Mouse (Mus musculus) neural tube, embryonic 12.5 days (tissue): ENCODE measurements around the gene Rnf34. TPM values are rescaled to one million over a fixed set of nuclear protein-coding genes. Genes with fewer than 3 reads are reported as not detected.

Source experiments
- ATAC-seq: fragments of 200-750 bp; cut with Nextera tagmentation; 2 replicates; pipeline ENCODE4 v1.8.0; 2017; ENCODE audit warnings: low read depth, mild to moderate bottlenecking, moderate TSS enrichment, moderate library complexity; ENCODE audit not compliant: low FRiP score
- H3K27ac ChIP-seq: fragments of 300-500 bp; sonication (generic); 2 replicates; pipeline ENCODE4 v1.5.1; 2016
- H3K27me3 ChIP-seq: fragments of 300-500 bp; sonication (generic); replicated peaks from 2 replicates; pipeline ENCODE4 v1.6.1; 2016; ENCODE audit warnings: mild to moderate bottlenecking
- H3K36me3 ChIP-seq: fragments of 300-500 bp; sonication (generic); 2 replicates; pipeline ENCODE4 v1.6.1; 2016; ENCODE audit warnings: mild to moderate bottlenecking
- H3K4me1 ChIP-seq: fragments of 300-500 bp; sonication (generic); 2 replicates; pipeline ENCODE4 v1.6.1; 2016
- H3K4me2 ChIP-seq: fragments of 300-500 bp; sonication (generic); replicated peaks from 2 replicates; pipeline ENCODE4 v1.6.1; 2016; ENCODE audit warnings: mild to moderate bottlenecking
- H3K4me3 ChIP-seq: fragments of 300-500 bp; sonication (generic); 2 replicates; pipeline ENCODE4 v1.5.1; 2016
- H3K9ac ChIP-seq: fragments of 300-500 bp; sonication (generic); 2 replicates; pipeline ENCODE4 v1.6.1; 2016; ENCODE audit warnings: mild to moderate bottlenecking
- H3K9me3 ChIP-seq: fragments of 300-500 bp; sonication (generic); 2 replicates; pipeline ENCODE4 v1.6.1; 2016; ENCODE audit warnings: mild to moderate bottlenecking
- WGBS: fragments of 180-500 bp; shearing (Covaris S2); methylation state at CpG from one replicate; pipeline ENCODE4 v1.1.7; 2016; 5-methylcytosine and 5-hydroxymethylcytosine counted together
- polyA plus RNA-seq: library from polyadenylated mRNA; unstranded; fragments of >200 nt; fragmentation: Nextera tagmentation; extraction: Ambion mirVana; gene quantifications from 2 replicates; pipeline ENCODE4 v1.2.1, GENCODE M21; 2016

The Rnf34 gene
- polyA plus RNA-seq, 1 experiment from 2014 or later = 52.8 TPM

DNA sequence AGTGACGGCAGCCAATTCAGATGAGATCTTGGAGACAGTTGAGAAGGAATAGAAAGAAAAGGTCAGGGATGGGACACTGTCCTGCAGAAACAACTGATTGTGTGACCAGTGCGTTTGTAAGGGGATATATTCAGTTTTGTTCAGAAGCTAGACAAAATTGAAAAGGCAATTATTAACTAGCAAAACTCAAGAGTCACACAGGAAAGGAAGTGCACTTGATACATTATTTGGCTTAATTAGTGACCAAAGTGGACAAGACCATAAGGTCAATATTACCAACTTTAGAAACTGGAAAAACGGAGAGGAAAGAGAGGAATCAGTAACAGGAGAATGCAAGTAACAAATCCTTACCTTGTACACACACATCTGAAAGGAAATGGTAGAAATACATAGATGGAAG, 26.8 kb downstream of the Rnf34 start:
- no peaks in the 10 kb centered on the region for H3K9me3 ChIP-seq
- no peak overlapping the region for H3K27ac ChIP-seq
- H3K4me2 ChIP-seq = no peak overlapping the region
- no peak overlapping the region for H3K9ac ChIP-seq
- H3K36me3 ChIP-seq = peaks cover 68% of the 10 kb centered on the region
- no peak overlapping the region for H3K4me3 ChIP-seq
- H3K4me1 ChIP-seq = no peaks in the 10 kb centered on the region
- WGBS = 75% methylated on average over 3 of the region's 3 CpGs
- ATAC-seq = no peak
- no peaks in the 10 kb centered on the region for H3K27me3 ChIP-seq

DNA sequence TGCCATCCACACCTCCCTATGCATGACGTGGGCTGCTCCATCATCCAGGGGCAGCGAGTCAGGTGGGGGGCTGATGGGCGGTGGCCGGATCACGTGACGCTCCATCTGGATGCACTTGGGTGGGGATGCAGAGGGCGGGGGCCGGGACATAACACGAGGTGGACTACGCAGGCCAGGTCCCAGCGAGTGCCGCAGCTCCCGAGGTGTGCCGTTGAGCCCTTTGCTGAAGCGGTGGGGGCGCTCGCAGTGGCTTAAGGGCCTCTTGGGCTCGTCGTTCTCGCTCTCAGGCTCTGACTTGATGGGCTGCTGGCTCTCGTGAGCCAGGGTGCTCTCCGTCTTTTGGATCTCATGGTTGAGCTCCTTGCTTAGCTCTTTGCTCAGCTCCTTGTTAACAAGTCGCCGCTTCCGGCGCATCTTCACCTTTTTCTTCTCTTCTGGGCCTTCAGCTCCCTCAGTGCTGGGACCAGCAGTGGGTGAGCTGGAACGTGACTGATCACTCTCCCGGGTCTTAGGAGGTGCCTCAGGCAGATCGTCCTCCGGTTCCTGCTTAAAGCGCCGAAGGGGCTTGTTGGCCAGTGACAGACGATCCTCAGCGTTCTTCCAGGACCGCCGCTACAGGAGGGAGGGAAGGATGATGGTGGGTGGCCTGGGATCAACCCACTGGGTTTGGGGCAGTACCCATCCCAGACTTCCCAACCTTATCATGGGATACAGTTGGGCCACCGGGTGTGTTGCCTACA, 30.6 kb downstream of the Rnf34 start:
- no peak for ATAC-seq
- 93% methylated on average over 37 of the region's 37 CpGs for WGBS

DNA sequence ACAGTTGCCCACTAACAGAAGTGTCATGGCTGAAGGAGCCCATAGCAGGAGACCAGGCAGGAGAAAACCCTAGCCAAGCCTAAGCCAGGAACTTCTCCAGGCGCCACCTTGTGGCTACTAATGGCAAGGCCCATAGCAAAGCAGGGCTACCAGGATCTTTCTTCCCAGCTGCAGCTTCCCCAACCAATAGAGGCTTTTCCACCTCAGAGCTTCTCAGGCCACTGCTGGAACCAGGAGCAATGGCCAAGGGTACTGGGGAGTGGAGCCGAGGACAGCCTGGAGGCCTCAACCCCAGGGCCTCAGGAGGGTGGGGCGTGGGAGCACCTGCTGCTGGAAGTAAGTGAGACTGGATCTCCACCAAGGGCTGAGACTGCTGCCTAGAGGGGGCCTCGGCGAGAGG, 31.5 kb downstream of the Rnf34 start:
- H3K27ac ChIP-seq = no peak overlapping the region

More for the DNA sequence above, 30.6 kb downstream of the Rnf34 start:
- Histone ChIP-seq H3K4me1 (no peaks in the 10 kb centered on the region), H3K27me3 (no peaks in the 10 kb centered on the region), H3K36me3 (peaks cover 62% of the 10 kb centered on the region), H3K9me3 (no peaks in the 10 kb centered on the region), H3K4me3 (no peak overlapping the region), H3K4me2 (no peak overlapping the region), H3K27ac (no peak overlapping the region), H3K9ac (no peak overlapping the region)

DNA sequence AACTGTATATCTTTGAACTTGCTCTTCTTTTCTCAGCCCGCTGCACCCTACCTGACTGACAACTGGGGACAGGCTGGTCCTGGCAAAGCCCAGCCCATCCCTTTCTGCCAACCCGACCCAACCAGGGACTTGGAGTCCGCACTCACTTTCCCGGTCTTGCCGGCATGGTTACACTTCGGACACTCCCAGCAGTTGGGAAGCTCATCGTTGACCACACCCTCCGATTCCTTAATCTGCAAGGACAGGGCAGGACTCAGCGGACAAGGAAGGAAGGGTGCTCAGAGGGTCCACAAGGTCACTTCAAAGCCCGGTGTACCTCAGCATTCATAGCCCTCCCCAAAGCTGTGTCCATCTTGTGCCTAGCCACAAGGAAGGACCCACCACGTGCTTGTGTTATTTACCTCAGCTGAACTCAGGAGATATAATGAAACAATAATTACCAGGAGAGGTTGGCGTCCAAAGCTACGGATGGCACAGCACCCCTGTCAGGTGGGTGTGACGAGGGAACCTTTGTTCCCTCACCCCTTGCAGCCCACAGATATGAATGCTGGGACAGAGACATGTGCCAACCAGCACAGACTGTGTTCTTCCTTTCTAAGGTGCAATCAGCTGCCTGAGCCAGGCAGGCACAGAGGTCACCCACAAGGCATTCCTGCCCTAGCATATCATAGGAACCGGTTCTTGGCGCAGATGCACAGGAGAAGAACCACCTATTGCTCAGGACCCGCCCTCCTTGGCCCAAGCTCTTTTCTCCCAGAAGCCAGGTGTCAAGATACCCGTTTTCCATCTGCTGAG, 32.6 kb downstream of the Rnf34 start:
- H3K9me3 ChIP-seq = no peaks in the 10 kb centered on the region
- no peaks in the 10 kb centered on the region for H3K27me3 ChIP-seq
- H3K9ac ChIP-seq = no peak overlapping the region
- peaks cover 50% of the 10 kb centered on the region for H3K36me3 ChIP-seq
- ATAC-seq = no peak
- 93% methylated on average over 18 of the region's 18 CpGs for WGBS
- no peak overlapping the region for H3K4me3 ChIP-seq
- no peak overlapping the region for H3K4me2 ChIP-seq
- no peak overlapping the region for H3K27ac ChIP-seq
- H3K4me1 ChIP-seq = no peaks in the 10 kb centered on the region

More for the DNA sequence above, 31.5 kb downstream of the Rnf34 start:
- Histone ChIP-seq H3K4me3 (no peak overlapping the region), H3K27me3 (no peaks in the 10 kb centered on the region), H3K9ac (no peak overlapping the region), H3K36me3 (peaks cover 59% of the 10 kb centered on the region), H3K4me2 (no peak overlapping the region), H3K9me3 (no peaks in the 10 kb centered on the region), H3K4me1 (no peaks in the 10 kb centered on the region)
- ATAC-seq = no peak
- 58% methylated on average over 5 of the region's 5 CpGs for WGBS

DNA sequence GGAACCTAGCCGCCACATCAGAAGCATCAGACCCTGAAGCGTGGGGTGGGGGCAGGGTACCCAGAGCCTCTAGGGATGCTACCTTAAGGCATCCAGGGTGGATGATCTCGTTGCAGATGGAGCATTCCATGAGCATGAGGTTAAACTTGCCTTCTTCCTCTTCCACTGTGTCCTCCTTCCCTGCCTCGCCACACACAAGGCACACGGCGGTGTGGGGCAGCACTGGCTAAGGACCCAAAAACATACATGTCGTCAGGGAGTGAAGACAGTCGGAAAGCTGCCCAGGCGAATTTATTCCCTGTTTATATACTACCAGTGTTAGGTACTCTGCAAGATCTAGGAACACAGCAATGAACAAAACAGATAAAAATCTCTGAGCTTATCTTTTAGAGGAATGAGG, 33.4 kb downstream of the Rnf34 start:
- H3K4me3 ChIP-seq = no peak overlapping the region
- H3K4me2 ChIP-seq = no peak overlapping the region
- H3K27me3 ChIP-seq = no peaks in the 10 kb centered on the region
- no peak for ATAC-seq
- no peaks in the 10 kb centered on the region for H3K9me3 ChIP-seq
- H3K9ac ChIP-seq = no peak overlapping the region
- WGBS = 88% methylated on average over 9 of the region's 9 CpGs
- peaks cover 6% of the 10 kb centered on the region; the same call in 1 of the 2 replicates for H3K4me1 ChIP-seq
- peaks cover 42% of the 10 kb centered on the region for H3K36me3 ChIP-seq
- H3K27ac ChIP-seq = no peak overlapping the region

DNA sequence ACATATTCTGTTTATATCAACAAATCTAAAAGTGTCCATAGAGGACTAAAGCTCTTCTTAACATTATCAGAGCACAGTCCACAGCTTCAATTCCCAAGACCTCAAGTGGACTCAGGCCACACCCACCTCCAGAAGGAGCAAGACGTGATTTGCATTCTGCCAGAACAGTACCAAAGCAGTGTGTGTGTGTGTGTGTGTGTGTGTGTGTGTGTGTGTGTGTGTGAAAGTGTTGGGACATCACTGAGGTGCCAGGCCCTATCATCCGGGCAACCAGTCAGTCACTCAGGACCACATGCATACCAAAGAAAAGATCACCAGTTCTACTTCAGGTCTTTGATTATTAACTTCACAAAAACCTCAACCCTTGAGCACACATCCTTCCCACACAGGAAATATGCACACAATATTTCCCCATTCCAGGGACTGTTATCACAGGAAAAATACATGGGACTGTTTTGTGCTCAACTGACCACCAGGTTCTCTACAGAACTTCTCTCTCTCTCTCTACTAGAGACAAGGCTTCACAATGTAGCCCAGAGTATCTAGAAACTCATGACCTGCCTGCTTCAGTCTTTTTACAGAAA, 33.9 kb downstream of the Rnf34 start:
- Histone ChIP-seq H3K9me3 (no peaks in the 10 kb centered on the region), H3K4me3 (no peak overlapping the region), H3K36me3 (peaks cover 43% of the 10 kb centered on the region), H3K9ac (no peak overlapping the region), H3K27me3 (no peaks in the 10 kb centered on the region), H3K27ac (no peak overlapping the region), H3K4me1 (peaks cover 10% of the 10 kb centered on the region; the same call in 1 of the 2 replicates), H3K4me2 (no peak overlapping the region)
- 56% methylated on average over 2 of the region's 2 CpGs for WGBS
- no peak for ATAC-seq

DNA sequence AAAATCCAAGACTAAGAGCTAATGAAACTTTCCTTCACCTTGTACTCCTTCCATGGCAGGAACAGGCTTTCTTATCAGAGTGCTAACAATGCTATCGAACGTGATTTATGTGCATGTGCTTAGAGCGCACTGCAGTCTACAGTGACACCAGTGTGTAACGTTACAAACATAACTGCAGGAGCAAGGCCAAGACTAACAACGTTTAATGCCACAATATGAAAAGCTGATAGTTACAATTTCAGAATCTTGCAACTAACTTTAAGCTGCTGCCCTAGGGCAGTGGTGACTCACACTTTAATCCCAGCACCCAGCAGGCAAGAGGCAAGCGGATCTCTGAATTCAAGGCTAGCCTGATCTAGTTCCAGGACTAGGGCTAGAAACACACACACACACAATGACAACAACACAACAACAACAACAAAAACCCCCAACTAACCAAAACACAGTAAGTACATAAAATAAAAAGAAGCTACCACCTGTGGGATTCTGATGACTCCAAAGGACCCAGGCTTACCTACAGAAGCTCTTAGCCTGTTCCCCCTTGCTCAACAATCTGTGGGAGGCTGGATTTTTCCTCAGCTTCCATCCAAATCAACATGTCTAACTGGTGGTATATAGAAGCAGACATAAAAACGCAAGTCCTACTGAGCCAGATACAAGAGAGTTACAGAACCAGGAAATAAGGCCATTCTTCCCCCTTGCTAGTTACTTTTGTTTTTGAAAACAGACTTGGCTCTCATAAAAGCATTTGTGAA, 34.9 kb downstream of the Rnf34 start:
- H3K4me2 ChIP-seq = no peak overlapping the region
- no peak overlapping the region for H3K9ac ChIP-seq
- H3K27me3 ChIP-seq = no peaks in the 10 kb centered on the region
- no peak overlapping the region for H3K27ac ChIP-seq
- H3K9me3 ChIP-seq = no peaks in the 10 kb centered on the region
- 87% methylated on average over 7 of the region's 7 CpGs for WGBS
- no peak overlapping the region for H3K4me3 ChIP-seq
- peaks cover 10% of the 10 kb centered on the region; the same call in 1 of the 2 replicates for H3K4me1 ChIP-seq
- peaks cover 33% of the 10 kb centered on the region for H3K36me3 ChIP-seq
- no peak for ATAC-seq

DNA sequence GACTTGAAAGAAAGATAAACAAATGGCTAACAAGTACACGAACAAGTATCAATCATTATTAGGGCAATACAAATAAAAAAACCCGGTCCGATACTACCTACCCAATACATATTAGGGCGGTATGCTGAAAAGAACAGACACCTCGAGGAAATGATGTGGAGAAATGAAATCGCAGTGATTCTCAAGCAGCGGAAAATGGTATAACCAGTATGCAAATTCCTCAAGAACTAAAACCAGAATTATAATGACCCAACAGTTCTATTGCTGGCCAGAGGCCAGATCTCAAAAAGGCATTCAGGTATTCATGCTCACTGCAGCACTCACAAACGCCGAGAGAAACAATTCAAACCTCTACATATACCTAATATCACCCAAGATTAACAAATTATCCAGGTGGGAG, 37.2 kb downstream of the Rnf34 start:
- ATAC-seq = no peak
- Histone ChIP-seq H3K4me2 (no peak overlapping the region), H3K27me3 (no peaks in the 10 kb centered on the region), H3K36me3 (peaks cover 17% of the 10 kb centered on the region), H3K9me3 (no peaks in the 10 kb centered on the region), H3K4me3 (no peak overlapping the region), H3K27ac (no peak overlapping the region), H3K4me1 (peaks cover 10% of the 10 kb centered on the region; the same call in 1 of the 2 replicates), H3K9ac (no peak overlapping the region)
- WGBS = 91% methylated on average over 9 of the region's 9 CpGs

DNA sequence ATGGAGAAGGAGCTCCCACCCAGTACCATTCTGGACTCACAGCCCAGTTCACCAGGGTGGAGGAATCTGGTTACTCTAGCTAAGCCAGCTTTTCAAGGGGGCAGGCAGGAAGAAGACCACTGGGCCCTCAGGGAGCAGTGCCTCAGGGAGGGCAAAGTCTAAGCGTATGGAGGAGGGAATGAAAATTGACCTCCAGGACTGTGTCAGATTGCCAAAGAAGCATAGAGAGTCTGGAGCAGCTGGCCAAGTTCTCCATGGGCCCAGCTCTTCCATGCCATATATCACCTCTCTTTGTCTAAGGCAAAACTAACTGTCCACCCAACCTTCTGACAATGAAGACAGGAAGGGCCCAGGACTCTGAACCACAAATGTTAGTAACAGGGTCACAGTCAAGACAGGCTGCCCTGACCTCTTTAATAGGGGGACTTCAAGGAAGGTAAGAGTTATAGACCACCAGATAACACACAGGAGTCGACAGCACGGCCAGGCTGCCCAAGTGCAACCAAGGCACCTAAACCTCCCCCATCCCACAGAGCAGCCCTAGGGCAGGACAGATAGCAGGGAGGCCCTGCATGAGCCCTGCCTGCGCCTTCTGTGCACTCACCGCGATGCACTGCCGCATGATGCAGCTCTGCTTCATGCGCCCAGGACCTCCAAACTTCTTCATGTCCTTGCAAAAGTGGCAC, 38.2 kb downstream of the Rnf34 start:
- H3K4me3 ChIP-seq = no peak overlapping the region
- ATAC-seq = no peak
- H3K4me1 ChIP-seq = peaks cover 10% of the 10 kb centered on the region; the same call in 1 of the 2 replicates
- H3K9ac ChIP-seq = no peak overlapping the region
- H3K9me3 ChIP-seq = no peaks in the 10 kb centered on the region
- whole genome bisulfite sequencing = 60% methylated on average over 8 of the region's 8 CpGs
- H3K27ac ChIP-seq = no peak overlapping the region
- H3K4me2 ChIP-seq = no peak overlapping the region
- H3K36me3 ChIP-seq = peaks cover 7% of the 10 kb centered on the region
- H3K27me3 ChIP-seq = no peaks in the 10 kb centered on the region

DNA sequence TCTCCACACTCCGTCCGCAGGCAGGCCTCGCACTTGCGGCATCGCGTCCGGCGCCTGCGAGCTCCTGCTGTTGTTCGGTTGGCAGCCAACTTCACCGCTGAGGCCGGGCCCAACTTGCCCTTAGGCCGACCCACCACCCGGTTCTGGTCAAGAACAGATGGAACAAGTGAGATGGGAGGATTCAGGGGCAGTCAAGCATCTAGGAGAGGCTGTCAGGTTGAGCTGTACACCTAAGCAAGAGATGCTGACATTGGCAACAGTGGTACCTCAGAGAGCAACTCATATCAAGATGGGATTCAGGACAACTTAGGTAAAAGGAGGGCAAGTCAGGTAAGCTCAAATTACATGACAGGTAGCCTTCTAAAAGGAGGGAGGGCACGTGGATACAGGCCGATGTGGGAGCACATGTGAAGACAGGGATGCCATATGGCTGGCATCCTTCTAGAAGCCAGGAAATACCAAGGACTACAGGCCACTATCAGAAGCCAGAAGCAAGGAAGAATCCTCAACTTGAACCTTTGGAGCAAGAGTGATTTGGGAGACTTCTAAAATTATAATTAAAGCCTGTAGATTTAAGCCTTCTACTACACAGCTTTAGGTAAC, 38.9 kb downstream of the Rnf34 start:
- no peak for ATAC-seq
- Histone ChIP-seq H3K9ac (no peak overlapping the region), H3K9me3 (no peaks in the 10 kb centered on the region), H3K4me2 (no peak overlapping the region), H3K4me1 (peaks cover 10% of the 10 kb centered on the region; the same call in 1 of the 2 replicates), H3K27ac (no peak overlapping the region), H3K36me3 (peaks cover 5% of the 10 kb centered on the region), H3K27me3 (no peaks in the 10 kb centered on the region), H3K4me3 (no peak overlapping the region)
- 91% methylated on average over 16 of the region's 16 CpGs for WGBS

DNA sequence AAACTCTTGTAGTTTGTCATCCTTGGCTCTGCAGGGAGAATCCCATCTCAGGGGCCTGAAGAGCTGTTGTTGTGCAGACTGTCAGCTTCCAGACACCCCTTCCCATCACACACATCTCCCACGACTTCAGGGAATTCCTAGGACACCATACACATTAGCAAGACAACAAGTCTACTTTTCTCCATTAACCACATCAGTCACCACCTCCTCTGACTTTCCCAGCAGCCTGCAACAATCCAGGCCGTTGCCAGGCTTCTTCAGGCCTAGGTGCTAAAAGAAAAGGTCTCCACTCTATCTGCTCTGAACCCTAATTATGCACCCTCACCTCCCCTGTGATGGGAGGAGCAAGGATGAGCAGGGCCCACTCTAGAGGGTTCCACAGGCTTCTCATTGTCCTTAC, 40.5 kb downstream of the Rnf34 start:
- Histone ChIP-seq H3K9me3 (no peaks in the 10 kb centered on the region), H3K27me3 (no peaks in the 10 kb centered on the region), H3K4me3 (no peak overlapping the region), H3K27ac (no peak overlapping the region), H3K36me3 (peaks cover 5% of the 10 kb centered on the region), H3K4me1 (peaks cover 10% of the 10 kb centered on the region; the same call in 1 of the 2 replicates), H3K9ac (no peak overlapping the region), H3K4me2 (no peak overlapping the region)
- no peak for ATAC-seq
- WGBS = 58% methylated on average over 2 of the region's 2 CpGs
